Mouse (Mus musculus): ENCODE results near the gene Rp9. TPM values are rescaled to one million over a fixed set of nuclear protein-coding genes. Genes with fewer than 3 reads are reported as not detected.

Rp9 gene
- polyA plus RNA-seq, 1 experiment from 2014 or later: 42.2 TPM

GRCm38 (mm10) chr9:22483866-22484561 is 14.5 kb upstream of the Rp9 start:
- no peaks in the 10 kb centered on the region for H3K36me3 ChIP-seq (replicated peaks; ENCODE audit: insufficient read depth, low read length)
- 86% methylated on average over 8 of the region's 8 CpGs for WGBS (ENCODE audit: insufficient replicate concordance)
- no peak overlapping the region for H3K27ac ChIP-seq (ENCODE audit: low read depth)
- no peaks in the 10 kb centered on the region for H3K9me3 ChIP-seq (ENCODE audit: low read length)
- H3K4me3 ChIP-seq (ENCODE audit: low read depth, low read length): no peak overlapping the region
- H3K27me3 ChIP-seq (ENCODE audit: insufficient read depth, low read length): no peaks in the 10 kb centered on the region
- no peak overlapping the region for H3K4me2 ChIP-seq (ENCODE audit: low read depth, low read length)
- DNase-seq: no peak
- H3K4me1 ChIP-seq (ENCODE audit: insufficient read depth): no peaks in the 10 kb centered on the region; the same call in 1 of the 2 replicates
- H3K9ac ChIP-seq (replicated peaks): no peak overlapping the region
- TF ChIP-seq EP300 (IDR thresholded peaks at IDR 0.05; ENCODE audit: low read depth) (no peak), CTCF (IDR thresholded peaks at IDR 0.05; ENCODE audit: low read depth) (no peak)
- ATAC-seq: no peak

DNA sequence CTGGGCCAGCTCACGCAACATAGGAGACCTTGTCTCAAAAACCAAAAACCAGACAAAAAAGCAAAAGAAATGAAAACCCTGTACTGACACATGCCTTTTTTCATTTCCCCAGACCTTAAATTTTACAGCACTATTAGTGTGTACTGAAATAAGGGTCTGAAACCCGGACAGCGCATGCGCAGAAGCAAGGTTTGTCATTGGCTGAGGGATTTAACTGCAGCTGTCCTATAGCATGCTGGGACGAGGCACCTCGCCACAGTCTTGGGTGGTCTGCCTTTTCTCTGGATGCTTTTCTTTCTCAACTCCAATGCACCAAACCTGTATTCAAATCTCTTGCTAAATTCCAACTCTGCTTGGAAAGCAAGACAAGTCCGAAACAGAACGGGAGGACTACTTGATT is 9.4 kb upstream of the Rp9 start:
- Histone ChIP-seq H3K9me3 (ENCODE audit: low read length) (no peaks in the 10 kb centered on the region), H3K4me1 (ENCODE audit: insufficient read depth) (peaks cover 5% of the 10 kb centered on the region)

DNA sequence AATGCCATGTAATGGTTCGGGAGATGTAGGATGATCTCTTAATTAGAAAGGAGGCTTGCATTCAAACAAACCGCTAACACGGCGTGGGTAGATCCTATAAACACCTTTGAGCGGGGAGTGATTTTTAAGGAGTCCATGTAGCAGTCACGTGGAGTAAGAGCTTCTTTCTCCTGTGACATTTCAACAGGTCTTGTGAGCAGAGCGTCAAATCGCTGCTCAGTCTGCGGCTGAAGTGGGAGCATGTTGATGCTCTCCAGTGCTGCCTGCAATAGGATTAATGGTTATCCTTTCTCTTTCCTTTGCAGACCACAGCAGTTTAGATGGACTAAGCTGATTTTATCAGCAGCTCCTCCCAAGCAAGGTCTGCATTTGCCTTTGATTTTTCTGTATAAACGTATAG is 6.7 kb upstream of the Rp9 start:
- H3K27me3 ChIP-seq (ENCODE audit: insufficient read depth, low read length): no peaks in the 10 kb centered on the region
- H3K4me3 ChIP-seq (ENCODE audit: low read depth, low read length): peak overlapping the region; percentile 61
- H3K9me3 ChIP-seq (ENCODE audit: low read length): no peaks in the 10 kb centered on the region
- DNase-seq: no peak
- no peak overlapping the region for H3K27ac ChIP-seq (ENCODE audit: low read depth)
- H3K4me1 ChIP-seq (ENCODE audit: insufficient read depth): peaks cover 5% of the 10 kb centered on the region
- H3K36me3 ChIP-seq (replicated peaks; ENCODE audit: insufficient read depth, low read length): no peaks in the 10 kb centered on the region
- peak overlapping the region; percentile 68 for H3K9ac ChIP-seq (replicated peaks)
- TF ChIP-seq CTCF (IDR thresholded peaks at IDR 0.05; ENCODE audit: low read depth) (no peak), EP300 (IDR thresholded peaks at IDR 0.05; ENCODE audit: low read depth) (no peak)
- 6% methylated on average over 10 of the region's 10 CpGs for WGBS (ENCODE audit: insufficient replicate concordance)
- ATAC-seq: no peak
- H3K4me2 ChIP-seq (ENCODE audit: low read depth, low read length): peak overlapping the region; percentile 95

More for the DNA sequence above, 9.4 kb upstream of the Rp9 start:
- no peak for DNase-seq
- 88% methylated on average over 8 of the region's 8 CpGs for WGBS (ENCODE audit: insufficient replicate concordance)
- Histone ChIP-seq H3K27me3 (ENCODE audit: insufficient read depth, low read length) (no peaks in the 10 kb centered on the region), H3K4me3 (ENCODE audit: low read depth, low read length) (no peak overlapping the region), H3K4me2 (ENCODE audit: low read depth, low read length) (no peak overlapping the region), H3K36me3 (replicated peaks; ENCODE audit: insufficient read depth, low read length) (no peaks in the 10 kb centered on the region), H3K27ac (ENCODE audit: low read depth) (no peak overlapping the region), H3K9ac (replicated peaks) (no peak overlapping the region)
- ATAC-seq: no peak
- TF ChIP-seq EP300 (IDR thresholded peaks at IDR 0.05; ENCODE audit: low read depth) (no peak), CTCF (IDR thresholded peaks at IDR 0.05; ENCODE audit: low read depth) (no peak)

DNA sequence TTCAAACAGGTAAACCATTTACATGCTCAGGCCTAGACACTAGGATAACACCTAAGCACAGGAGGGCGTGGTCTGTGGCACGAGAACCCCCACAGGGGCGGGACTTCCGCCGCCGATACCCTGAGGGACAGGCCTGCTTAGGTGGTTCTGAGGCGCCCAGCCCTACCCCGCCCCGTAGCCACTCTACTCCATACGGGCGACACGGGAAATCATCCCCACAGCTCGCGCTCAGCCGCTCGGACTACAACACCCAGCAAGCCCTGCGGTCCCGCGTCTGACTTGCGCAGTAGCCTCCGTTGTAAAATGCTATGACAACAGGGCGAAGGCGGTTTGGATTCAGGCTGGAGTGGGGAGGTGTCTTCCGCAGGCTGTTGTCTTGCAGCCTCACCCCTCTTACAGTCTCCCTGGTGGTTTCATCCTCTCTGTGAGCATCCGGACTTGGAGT is 5.9 kb upstream of the Rp9 start, which contains the start of gene Bbs9:
Gene Bbs9 (plus strand): TSS at position 292 of the 445 bp plus-strand sequence.
- peak within 1 kb of the TSS; percentile 68 for H3K9ac ChIP-seq (replicated peaks)
- H3K4me2 ChIP-seq (ENCODE audit: low read depth, low read length): peak within 1 kb of the TSS; percentile 95
- no peak for TF ChIP-seq CTCF (IDR thresholded peaks at IDR 0.05; ENCODE audit: low read depth)
- no peak for TF ChIP-seq EP300 (IDR thresholded peaks at IDR 0.05; ENCODE audit: low read depth)
- no peaks in the 10 kb centered on the region for H3K27me3 ChIP-seq (ENCODE audit: insufficient read depth, low read length)
- peak within 1 kb of the TSS; percentile 61 for H3K4me3 ChIP-seq (ENCODE audit: low read depth, low read length)
- no peaks in the 10 kb centered on the region for H3K9me3 ChIP-seq (ENCODE audit: low read length)
- H3K4me1 ChIP-seq (ENCODE audit: insufficient read depth): peaks cover 5% of the 10 kb centered on the region
- ATAC-seq: peak; percentile 100
- H3K36me3 ChIP-seq (replicated peaks; ENCODE audit: insufficient read depth, low read length): no peaks in the 10 kb centered on the region
- peak within 1 kb of the TSS; percentile 29; the same call in 1 of the 2 replicates for H3K27ac ChIP-seq (ENCODE audit: low read depth)
- peak; percentile 93 for DNase-seq
- under 1% methylated on average over 25 of the region's 25 CpGs for WGBS (ENCODE audit: insufficient replicate concordance)

- H3K27ac ChIP-seq (ENCODE audit: low read depth): no peak overlapping the region
- no peak overlapping the region for H3K9ac ChIP-seq (replicated peaks)
- H3K4me3 ChIP-seq (ENCODE audit: low read depth, low read length): no peak overlapping the region
- TF ChIP-seq CTCF (IDR thresholded peaks at IDR 0.05; ENCODE audit: low read depth) (no peak), EP300 (IDR thresholded peaks at IDR 0.05; ENCODE audit: low read depth) (no peak)
- no peak for ATAC-seq
- DNase-seq: no peak
- WGBS (ENCODE audit: insufficient replicate concordance): 63% methylated on average over 8 of the region's 8 CpGs
- H3K4me1 ChIP-seq (ENCODE audit: insufficient read depth): peaks cover 6% of the 10 kb centered on the region; the same call in 1 of the 2 replicates
- peak overlapping the region; percentile 97; the same call in 1 of the 2 replicates for H3K4me2 ChIP-seq (ENCODE audit: low read depth, low read length)
- no peaks in the 10 kb centered on the region for H3K9me3 ChIP-seq (ENCODE audit: low read length)
- H3K27me3 ChIP-seq (ENCODE audit: insufficient read depth, low read length): no peaks in the 10 kb centered on the region
- peaks cover 5% of the 10 kb centered on the region for H3K36me3 ChIP-seq (replicated peaks; ENCODE audit: insufficient read depth, low read length)
Observed at GRCm38 (mm10) chr9:22468899-22469259, 664 bp downstream of the Rp9 start.

DNA sequence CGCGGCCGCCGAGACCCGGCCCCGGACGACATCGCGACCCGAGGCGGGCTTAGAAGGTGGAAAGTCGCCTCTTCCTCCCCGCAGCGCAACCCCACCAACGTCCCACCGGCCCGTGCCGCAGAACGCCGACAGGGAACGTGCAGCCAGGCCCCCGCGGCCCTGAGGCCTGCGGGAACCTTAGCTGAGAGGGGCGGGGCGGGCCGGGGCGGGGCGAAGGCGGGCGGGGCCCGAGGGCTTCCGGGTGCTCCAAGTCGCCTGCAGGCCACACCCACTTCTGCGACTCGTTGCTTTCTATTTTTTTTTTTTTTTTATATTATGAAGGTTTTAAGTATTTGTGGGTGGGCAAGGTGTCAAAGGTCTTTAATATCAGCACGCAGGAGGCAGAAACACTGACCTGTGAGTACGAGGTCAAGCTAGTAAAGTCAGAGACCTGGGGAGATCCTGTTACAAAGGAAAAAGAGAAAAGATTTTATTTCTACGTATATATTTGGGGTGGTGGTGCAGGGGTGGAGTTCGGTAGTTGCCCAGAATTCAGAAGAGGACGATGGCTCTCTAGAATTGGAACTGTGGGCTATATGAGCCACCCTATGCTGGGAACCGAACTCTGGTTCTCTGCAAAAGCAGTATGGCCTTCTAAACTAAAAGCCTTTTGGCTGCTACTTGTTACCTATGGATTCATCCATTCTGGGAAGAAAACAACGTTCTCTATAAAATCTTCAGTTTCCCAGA is 1.2 kb downstream of the Rp9 start:
- no peak for TF ChIP-seq EP300 (IDR thresholded peaks at IDR 0.05; ENCODE audit: low read depth)
- no peak for TF ChIP-seq CTCF (IDR thresholded peaks at IDR 0.05; ENCODE audit: low read depth)
- Histone ChIP-seq H3K4me1 (ENCODE audit: insufficient read depth) (peaks cover 6% of the 10 kb centered on the region; the same call in 1 of the 2 replicates), H3K4me2 (ENCODE audit: low read depth, low read length) (peak overlapping the region; percentile 97), H3K4me3 (ENCODE audit: low read depth, low read length) (peak overlapping the region; percentile 94), H3K9me3 (ENCODE audit: low read length) (no peaks in the 10 kb centered on the region), H3K9ac (replicated peaks) (peak overlapping the region; percentile 95), H3K27ac (ENCODE audit: low read depth) (peak overlapping the region; percentile 95), H3K27me3 (ENCODE audit: insufficient read depth, low read length) (no peaks in the 10 kb centered on the region), H3K36me3 (replicated peaks; ENCODE audit: insufficient read depth, low read length) (peaks cover 10% of the 10 kb centered on the region)
- DNase-seq (peak; percentile 93), ATAC-seq (peak; percentile 89)
- WGBS (ENCODE audit: insufficient replicate concordance): 4% methylated on average over 36 of the region's 43 CpGs
